Mouse (Mus musculus) kidney, adult 18-20 months (tissue): Measurements from ENCODE around the gene Tnfrsf12a.

ENCODE experiments used
- DNase-seq: peaks from one replicate; pipeline ENCODE4 v3.0.0; 2021

The Tnfrsf12a gene

DNA sequence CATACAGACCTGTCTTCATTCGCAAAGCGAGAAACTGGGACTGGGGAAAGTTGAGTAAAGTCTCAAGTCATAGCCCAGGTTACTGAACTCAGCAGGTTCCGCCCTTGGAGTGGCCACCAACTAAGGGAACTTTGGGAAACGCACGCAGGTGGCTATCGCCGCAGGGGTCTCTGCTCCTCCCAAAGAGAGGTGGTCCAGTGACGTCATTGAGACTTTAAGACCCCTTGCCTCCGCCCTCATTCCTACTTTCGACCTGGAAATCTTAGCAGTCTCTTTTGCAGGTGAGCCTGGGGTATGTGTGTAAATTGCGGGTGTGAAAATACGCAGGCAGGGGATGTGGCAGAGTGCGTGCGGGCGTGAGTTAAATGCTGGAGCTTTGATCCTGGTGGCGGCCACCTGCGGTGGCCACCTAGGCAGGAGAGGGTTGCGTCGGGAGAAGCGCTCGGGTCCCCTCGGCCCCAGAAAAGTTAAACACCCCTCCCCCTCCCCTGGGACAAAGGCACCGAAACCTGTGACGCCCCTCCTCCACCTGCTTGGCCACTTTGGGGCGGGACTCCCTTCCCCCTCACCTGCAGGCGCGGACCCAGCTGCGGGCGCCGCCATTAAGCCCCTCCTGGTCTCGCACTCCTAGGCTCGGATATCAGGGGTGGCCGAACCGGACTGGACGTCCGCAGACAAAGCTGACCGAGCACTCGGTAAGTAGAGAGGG lies 2.0 kb upstream of the Tnfrsf12a start, which contains the start of gene Cldn6:
Gene Cldn6 (plus strand): TSS at position 123 of the 709 bp plus-strand sequence.
- DNase-seq, result no peak

DNA sequence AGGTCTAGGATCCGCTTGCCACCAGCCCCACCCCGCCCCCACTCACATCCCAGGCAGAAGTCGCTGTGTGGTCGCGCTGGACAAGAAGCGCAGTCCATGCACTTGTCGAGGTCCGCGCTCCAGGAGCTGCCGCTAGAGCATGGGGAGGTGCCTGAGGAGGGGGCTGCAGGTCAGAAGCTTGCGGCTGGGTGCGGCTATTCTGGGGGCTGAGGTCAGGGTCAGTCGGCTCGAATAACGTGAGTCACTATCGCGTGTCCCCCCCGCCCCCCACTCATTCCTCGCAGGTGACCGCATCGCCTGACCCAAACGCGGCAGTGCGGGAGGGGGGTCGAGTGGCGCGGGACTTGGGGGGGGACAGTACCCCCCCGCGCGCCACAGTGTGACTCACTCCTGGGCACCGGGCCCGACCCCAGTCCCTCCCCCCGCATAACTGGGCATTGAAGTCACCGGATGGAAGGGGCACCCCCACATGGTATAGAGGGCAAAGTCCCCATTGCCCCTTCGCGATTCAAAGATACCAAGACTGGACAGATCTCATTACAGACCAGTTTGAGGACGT lies 716 bp downstream of the Tnfrsf12a start:
- DNase-seq, result peak; percentile 42

DNA sequence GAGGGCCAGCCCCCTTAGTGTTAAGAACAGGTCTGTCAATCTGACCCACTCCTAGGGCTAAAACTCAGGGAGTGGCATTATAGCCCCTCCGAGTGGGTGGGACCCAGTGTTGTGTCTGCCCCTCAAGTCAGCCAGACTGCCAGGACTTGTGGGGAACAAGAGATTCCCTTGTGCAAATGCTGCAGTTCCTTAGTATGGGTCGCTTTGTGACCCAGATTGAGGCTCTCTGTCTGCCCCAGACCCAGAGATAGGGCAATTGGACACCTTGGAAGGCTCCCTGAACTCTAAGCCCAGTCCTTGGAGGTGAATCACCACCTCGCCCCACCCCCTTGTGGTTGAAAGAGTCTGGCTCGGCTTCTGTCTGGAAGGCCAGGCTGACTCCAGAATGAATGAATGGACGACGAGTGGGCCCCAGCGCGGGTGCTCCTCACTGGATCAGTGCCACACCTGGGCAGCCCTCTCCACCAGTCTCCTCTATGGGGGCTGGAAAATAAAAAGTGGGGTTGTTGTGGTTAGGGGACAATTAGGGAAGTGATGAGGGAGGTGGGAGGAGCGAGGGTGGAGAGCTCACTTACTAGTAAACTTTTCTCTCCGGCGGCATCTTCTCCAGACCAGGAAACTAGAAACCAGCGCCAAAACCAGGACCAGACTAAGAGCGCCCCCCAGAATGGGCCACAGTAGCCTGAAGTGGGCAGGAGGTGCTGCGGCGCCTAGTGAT lies 1.5 kb downstream of the Tnfrsf12a start:
- peak; percentile 60 for DNase-seq

DNA sequence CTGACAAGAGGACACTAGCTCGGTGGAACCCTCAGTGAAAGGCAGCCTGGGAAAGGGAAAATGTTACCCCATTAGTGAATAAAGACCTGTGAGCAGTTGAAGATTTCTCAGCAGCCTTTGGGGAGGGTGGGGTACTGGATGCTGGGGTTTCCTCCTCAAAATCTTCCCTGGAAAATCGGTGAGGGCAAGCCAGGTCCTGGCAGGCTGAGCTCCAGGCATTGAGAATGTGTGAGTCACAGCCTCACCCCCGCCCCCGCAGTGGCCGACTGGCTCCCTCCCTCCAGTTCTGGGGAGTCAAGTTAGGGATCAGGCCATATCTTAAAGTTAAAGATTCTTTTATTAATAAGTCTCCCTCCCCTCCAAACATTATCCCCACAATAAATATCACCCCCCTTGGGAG lies 2.1 kb downstream of the Tnfrsf12a start:
- peak; percentile 20 for DNase-seq

DNA sequence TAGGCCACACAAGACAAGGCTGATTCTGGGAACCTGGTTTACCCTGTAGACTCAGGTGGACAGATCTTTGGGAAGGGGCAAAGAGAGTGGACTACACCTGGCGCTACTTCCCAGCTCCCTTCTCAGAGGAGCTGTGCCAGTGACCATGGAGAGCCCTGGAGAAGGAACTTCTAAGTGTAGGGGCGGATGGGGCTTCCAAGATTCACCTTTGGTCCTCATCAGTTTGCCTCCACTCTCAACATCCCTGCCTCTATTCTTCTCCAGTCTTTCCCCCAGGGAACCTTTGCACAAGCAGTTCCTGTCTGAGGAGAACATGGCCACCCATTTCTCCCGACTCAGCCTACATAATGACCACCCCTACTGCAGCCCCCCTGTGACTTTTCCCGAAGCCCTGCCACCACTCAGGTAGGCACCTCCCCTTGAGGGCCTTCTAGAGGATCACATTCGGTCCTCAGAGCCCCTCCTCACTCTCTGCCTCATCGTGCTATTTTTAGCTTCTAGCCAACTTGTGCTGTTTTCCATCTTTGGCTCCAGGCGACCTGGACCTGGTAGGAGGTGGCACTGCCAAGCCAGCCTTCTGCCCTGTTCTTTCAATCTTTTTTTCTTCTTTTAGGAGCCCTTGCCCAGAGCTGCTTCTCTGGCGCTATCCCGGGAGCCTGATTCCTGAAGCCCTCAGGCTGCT lies 2.9 kb downstream of the Tnfrsf12a start:
- DNase-seq, result peak; percentile 39

DNA sequence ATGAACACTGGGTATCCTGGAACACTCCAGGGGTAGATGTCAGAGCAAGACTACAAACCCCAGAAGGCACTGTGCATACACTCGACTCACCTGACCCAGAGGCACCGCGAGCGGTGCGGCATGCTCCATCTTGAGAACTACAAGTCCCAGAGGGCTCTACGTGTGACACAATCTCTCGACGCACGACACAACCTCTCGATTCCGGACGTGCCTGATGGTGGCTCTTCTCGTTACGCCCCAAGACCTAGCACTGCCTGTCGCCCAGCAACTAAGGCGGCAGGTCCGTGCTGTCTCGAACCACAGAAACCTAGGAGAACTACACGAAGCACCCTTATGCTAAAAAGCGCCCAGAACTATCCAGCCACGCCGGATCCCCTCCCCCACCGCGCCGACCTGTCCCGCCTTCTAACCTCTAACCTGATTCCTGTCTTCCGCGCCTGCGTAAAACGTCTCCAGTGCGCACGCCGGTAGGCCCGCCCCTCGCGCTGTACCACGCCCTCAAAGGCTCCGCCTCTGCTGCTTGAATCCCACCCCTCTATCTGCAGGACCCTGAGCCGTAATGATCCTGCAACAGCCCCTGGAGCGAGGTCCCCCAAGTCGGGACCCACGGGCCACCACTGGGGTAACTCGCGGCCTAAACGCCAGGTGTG lies 3.7 kb downstream of the Tnfrsf12a start, which contains the start of the genes Hcfc1r1 and Thoc6:
Gene Hcfc1r1 (plus strand): TSS at position 173 of the 650 bp plus-strand sequence.
Gene Thoc6 (minus strand): TSS at position 459 of the 650 bp plus-strand sequence.
- DNase-seq, result peak; percentile 97

DNA sequence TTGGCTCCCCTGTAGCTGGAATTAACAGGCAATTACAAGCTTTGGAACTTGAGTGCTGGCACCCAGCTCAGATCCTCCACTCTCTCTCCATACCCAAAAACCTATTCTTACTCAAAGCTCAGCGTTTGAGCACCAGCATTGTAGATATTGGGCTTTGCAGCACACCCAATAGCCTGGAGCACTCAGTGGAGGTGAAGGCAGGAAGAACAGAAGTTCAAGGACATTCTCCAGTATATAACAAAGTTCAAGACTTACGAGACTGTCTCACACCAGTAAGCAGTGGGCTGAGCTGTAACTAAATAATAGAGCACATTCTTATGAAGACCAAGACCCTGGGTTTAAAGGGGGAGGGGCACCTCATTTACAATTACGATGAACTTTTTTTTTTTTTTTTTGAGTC lies 4.5 kb downstream of the Tnfrsf12a start:
- DNase-seq, result no peak

DNA sequence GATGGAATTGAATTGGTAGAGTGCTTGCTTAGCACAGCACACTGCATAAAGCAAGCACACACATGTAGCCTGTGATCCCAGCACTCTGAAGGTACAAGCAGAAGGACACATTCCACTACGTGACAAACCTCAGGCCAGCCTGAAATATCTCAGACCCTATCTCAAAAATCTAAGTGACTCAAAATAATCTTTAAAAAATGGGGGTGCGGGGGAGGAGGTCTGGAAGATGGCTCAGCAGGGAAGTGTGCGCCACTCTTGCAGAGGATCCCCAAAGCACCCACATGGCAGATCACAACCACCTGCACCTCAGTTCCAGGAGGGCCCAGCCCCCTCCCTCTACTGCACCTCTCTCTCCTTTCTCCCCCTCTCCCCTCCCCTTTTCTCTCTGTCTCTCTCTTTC lies 5.7 kb downstream of the Tnfrsf12a start:
- DNase-seq, result no peak

DNA sequence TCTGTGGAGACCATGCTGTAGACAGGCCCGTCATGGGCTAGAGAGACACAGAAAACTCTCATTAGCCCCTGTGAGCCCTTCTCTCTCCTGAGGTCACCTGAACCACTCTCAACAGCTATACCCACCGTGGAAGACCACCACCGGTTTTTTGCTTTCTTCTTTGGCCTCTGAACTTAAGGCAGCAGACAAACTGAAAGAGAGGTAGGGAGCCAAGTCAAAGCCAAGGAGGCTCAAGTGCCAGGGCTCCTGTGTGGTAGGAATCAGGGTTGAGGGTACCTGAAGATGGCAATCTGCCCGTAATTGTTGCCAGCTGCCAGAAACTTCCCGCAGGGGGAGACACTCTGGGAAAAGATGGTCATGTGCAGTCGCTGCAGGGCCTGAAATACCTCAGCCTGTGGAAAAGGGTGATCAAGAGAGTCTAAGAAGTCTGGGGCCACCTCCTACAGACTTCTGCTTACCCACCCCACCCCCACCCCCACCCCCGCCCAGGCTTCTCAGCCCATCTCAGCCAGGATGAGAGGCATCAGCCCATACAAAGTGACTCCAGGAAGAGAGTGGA lies 6.7 kb downstream of the Tnfrsf12a start:
- DNase-seq, result no peak

DNA sequence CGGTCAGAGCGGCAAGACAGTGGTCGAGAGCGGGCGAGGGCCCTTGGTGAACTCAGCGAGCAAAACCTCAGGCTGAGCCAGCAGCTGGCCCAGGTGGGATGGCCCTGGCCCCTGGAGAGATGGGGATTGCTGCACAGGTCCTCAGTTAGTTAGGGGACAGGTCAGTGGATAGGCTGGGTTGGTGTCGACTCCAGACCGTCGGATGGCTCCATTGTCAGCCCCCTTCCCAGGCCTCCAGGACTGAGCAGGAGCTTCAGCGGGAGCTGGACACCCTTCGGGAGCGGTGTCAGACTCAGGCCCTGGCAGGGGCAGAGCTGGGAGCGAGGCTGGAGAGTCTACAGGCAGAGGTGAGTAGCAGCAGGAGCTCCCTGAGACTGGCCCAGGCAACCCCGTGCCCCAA lies 11.8 kb downstream of the Tnfrsf12a start:
- DNase-seq, result no peak

DNA sequence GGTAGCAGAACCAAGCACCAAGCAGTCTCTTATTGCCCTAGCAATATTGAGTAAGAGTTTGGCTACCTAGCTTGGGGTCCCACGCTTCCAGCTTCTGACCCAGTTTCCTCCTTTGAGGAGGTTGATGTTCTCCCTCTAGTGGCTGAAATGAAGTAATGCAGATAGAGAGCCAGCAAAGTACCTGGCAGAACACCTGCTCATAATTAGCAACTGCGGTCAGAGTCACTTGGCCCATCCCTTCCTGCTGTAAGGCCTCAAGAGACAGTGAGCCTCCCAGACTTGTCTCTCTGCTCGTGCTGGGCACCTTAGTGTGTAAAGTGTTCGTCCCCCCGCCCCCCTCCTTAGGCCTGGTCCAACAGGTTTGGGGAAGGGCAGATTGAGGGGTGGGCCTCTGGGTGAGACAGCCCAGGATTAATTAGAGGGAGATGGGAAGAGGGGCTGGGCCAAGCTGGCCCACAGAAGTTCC lies 12.7 kb downstream of the Tnfrsf12a start:
- peak; percentile 25 for DNase-seq

DNA sequence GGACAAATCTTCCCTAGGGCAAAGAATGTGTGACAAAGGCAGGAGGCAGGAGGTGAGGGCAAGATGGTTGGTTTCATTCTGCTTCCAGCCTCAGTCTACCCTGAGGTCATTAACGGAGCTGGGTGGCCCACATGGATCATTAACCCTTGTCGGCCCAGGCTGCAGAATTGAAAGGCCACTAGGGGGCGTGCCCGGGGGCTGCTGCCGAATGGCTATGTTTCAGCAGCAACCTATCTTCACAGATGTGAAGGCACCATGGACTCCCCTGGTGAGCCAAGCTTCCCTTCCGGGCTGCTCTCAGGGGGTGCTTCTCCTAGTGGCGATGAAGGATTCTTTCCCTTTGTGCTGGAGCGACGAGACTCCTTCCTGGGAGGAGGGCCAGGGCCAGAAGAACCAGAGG lies 15.7 kb downstream of the Tnfrsf12a start:
- DNase-seq, result peak; percentile 46

DNA sequence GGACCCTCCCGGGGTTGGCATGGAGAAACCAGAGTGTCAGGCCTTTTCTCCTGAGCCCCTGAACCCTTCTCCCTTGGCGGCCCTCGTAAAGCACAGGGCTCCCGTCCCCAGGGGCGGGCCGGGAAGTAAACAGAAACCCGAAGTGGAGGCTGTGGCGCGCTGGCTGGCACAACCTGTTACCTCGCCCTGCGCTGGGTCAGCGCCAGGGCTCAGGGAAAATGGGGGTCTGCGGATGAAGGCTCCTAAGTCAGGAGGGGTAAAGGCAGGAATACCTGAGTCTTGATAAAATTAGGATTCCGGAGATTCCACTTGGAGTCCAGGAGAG lies 16.4 kb downstream of the Tnfrsf12a start:
- peak; percentile 32 for DNase-seq

DNA sequence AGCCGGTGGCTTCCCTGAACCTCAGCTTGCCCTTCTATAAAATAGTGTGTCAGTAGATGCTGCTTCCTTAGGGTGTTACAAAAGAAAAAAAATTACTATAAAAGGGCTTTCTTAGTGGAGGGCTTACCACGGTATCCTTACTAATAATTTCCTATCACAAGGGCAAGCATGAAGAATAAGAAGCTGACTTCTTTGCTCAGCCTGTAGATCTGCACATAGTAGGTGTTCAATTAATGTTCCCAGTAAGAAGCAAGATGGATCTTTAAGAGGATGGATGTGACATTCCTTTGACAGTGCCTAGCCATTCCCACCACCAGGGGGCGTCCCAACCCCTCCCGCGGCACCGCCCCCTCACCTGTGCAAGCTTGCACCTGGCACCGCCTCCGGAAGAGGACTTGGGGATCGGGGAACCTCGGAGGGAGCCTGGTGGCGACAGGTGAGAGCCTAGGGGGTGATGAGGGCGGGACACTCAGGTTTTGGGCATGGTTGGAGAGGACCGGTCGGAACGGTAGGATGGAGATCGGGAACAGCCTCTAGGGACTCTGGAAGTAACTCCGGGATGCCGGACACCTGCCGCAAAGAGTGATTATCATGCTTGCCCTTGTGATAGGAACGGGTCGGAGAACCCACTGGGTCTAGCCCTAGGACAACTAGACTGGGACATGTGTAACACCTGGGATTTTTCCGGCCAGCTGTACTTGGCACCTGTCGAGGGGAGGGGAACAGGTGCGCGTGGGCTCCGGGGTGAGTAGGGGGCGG lies 17.0 kb downstream of the Tnfrsf12a start, which contains the start of gene Bicdl2:
Gene Bicdl2 (plus strand): TSS at position 390 of the 759 bp plus-strand sequence.
- DNase-seq, result peak; percentile 89

DNA sequence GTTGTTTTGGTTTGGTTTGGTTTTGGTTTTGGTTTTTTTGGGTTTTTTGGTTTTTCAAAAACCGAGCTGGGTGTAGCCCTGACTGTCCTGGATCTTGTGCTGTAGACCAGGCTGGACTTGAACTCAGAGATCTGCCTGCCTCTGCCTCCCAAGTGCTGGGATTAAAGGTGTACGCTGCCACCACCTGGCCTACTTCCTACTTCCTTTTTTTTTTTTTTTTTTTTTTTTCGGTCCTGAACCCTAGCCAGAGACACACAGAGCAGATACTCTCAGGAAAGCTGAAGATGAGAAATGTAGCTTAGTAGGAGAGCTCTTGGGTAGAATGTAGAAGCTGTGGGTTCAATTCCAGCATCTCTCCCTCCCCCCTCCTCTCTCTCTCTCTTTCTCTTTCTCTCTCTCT lies 18.8 kb downstream of the Tnfrsf12a start:
- no peak for DNase-seq

DNA sequence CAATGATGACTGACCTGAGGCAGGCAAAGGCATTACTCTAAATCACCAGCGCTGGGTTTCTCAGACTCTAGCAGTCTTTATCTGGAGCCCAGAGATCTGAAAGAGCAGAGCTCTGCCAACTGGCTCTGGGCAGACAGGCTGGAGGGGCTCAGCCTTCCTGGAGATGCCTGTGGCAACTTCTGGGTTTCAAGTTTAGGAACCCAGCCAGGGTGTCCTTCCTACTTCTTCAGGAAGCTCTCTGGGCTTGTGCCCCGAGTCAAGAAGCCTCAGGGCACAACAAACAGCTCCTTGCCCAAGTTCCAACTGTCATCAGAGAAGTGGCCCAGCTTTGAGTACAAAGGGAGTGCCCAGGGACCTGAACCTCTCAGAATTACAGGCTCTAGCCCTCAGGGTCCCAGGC lies 22.9 kb downstream of the Tnfrsf12a start:
- DNase-seq, result no peak

DNA sequence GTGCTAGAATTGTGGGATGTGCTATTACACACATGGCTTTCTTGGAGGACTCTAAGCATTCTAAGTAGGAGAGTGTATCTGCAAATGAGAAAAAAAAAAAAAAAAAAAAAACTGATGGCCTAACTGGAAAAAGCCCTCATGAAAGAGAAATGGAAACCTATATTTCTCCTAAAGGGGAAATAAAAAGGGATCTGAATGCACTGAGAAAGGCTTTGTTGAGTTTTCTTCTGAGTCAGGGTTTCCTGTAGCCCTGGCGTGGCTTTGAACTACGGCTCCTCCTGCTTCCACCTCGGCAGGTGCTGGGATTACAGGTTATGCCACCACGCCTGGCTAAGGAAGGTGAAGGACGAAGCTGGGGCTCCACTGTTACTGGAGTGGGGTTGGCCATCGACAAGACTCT lies 23.3 kb downstream of the Tnfrsf12a start:
- DNase-seq, result no peak

DNA sequence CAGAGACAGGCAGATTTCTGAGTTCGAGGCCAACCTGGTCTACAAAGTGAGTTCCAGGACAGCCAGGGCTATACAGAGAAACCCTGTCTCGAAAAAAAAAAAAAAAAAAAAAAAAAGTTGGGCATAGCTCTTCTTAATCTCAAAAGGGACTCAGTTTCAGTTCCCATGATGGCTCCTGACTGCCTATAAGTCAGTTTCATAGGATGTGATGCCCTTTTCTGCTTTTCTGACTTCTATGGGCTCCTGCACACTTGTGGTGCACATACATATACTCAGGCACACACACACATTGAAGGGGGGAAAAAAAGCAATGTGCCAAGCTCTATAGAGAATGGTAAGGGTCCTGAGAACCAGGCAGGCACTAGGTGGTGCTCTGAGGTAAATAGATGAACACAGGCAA lies 23.9 kb downstream of the Tnfrsf12a start:
- no peak for DNase-seq

DNA sequence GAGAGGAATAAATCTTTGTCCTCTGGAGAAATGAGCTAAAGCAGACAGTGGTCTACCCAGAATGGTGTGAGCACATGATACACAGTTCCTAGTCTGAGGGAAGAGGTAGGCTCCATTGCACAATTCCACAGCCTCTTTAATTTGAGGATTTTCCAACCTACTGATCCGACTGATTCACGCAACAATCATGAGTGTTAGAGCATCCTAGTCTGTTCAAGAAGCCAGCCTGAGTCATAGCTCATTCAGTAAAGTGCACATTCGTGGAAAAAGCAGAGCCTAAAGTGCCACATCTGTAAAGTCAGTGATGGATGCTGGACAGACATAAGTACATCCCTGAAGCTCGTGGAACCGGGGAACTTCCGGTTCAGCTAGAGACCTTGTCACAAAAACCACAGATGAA lies 25.9 kb downstream of the Tnfrsf12a start:
- DNase-seq, result no peak

DNA sequence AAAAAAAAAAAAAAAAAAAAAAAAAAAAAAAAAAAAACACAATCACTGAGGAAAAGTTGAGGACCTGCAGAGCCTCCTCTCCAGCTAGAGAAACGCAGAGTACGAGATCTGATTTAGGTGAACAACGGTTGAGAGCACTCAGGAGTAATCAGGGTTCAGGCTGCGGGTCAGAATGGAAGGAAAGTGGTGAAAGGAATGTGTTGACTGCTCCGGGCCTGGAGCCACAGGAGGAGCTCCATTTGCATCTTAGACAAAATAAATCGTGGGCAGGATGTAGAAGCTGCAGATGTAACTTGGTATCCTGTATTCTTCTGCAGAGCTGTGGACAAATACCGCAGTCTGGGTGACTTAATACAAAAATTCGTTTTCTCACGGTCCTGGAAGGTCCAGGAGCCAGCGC lies 31.4 kb downstream of the Tnfrsf12a start:
- no peak for DNase-seq

DNA sequence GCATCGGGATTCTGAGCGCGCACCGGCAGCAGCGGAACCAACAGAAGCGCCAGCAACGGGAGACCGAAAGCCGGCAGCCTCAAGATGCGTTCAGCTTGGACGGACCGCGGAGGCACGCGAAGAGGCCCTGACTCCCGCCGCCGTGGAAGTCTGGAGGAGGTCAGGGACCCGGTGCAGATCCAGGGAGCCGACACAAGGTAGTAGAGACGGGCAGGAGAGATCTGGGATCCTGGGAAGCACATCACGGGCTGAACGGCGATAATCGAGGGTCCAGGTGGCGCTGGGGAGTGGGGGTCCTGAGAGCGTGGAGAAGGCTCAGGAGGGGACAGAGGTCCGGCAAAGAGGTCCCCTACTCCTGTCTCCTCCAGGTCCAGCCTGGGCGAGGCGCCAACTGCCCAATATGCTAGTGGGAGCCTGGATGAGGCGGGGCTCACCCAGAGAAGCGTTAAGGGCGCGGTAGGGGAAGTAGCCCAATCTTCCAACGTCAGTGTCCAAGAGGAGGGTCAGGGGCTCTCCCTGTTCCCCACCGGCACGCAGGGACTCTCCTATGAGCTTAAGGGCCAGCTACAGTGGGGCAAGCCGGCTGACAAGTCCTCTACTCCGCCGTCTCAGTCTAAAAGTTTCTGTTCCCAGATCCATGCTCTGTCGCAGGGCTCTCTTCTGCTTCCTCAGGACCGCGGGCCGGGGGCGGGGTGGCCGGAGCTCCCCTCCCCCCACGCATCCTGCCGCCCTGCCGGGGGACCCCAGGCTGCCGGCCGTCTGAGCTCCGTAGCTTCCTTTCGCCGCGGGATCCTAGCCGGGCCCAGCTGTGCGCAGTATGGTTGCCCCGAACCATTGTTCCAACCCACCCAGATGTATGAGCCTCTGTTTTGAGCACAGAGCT lies 32.4 kb downstream of the Tnfrsf12a start, which contains the start of gene Mmp25:
Gene Mmp25 (minus strand): TSS at position 665 of the 883 bp plus-strand sequence.
- DNase-seq, result no peak
